Mouse (Mus musculus): ENCODE data around the gene P2rx1. TPM values are rescaled to one million over a fixed set of nuclear protein-coding genes. Genes with fewer than 3 reads are reported as not detected.
A peak's percentile ranks its signal among the peaks of the same experiment; 100 is the strongest.

P2rx1 gene
- polyA plus RNA-seq (2015; fragmentation: Nextera tagmentation; extraction: Ambion mirVana), result 3.5 and 4.2 TPM in 2 replicates

DNA sequence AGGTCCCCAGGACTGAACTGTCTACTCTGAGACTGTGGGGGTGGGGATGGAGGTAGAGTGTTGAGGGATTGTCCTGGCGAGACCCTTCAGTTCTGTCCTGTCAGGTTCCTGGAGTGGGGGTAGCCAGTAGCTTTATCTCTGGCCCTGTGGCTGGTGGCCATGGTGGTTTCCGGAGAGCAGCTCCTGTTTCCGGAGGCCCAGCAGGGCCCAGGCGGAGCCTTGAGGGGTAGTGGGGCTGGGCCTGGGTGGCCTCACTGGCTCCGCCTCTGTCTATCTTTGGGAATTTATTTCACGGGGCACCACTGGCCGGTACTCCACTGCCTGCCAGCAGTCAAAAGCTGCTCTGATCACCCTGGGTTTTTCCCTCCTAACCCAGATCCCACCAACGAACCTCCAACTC is at the start of gene P2rx1:
Gene P2rx1, plus strand, starts transcription at position 333 of the 400 bp plus-strand sequence.
- no peak within 1 kb of the TSS for H3K27ac ChIP-seq
- no peak within 1 kb of the TSS for H3K4me2 ChIP-seq
- no peak within 1 kb of the TSS for H3K4me3 ChIP-seq
- H3K36me3 ChIP-seq, result no peaks in the 10 kb centered on the region
- WGBS, result 39% methylated on average over 8 of the region's 8 CpGs
- peaks cover 6% of the 10 kb centered on the region; the same call in 1 of the 2 replicates for H3K4me1 ChIP-seq
- no peaks in the 10 kb centered on the region for H3K9me3 ChIP-seq
- H3K9ac ChIP-seq, result no peak within 1 kb of the TSS
- H3K27me3 ChIP-seq, result no peaks in the 10 kb centered on the region
- ATAC-seq (ENCODE audit: insufficient number of reproducible peaks, low FRiP score, low TSS enrichment, low read depth), result 0 out of 2 replicates have a peak, but pooled peaks have one; percentile 26

DNA sequence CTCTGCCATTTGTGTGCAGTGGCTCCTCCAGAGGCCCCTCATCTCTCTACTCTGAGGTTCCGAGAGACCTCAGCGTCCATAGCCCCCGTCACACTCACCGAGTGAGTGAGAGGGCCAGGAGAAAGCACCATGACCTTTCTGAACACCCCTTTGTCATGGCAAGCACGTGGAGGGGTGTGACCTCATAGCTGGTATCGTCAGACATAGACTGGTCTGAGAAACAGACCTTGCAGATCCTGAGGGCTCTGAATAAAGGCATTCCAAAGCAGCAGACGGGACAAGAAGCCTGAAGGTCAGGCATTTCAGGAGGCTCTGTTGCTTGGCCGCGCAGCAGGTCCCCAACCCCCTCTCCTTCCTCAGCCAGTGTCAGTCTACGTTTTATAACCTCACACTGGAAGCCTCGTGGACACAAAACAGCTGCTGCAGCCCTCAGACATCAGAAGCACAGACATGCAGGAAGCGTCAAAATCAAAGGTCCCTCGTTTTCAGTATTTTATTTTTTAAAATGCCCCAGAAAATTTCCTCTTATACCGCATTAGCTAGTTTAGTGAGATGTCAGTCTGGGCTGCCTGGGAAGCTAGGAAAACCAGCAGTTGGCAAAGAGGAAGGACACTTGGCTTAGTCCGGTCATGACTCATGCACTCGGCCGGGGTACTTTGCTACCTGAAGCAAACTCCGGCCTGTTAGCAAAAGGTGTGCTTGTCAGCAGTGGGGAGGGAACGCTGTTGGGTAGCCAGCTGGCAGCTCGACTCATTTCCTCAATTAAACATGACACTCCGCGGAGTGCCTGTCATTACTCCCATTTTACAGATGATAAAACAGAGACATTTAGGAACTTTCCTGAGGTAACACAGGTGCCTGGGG is 47.5 kb upstream of the P2rx1 start:
- H3K4me2 ChIP-seq, result no peak overlapping the region
- ATAC-seq (ENCODE audit: insufficient number of reproducible peaks, low FRiP score, low TSS enrichment, low read depth), result no peak
- WGBS, result 54% methylated on average over 22 of the region's 22 CpGs
- no peaks in the 10 kb centered on the region for H3K27me3 ChIP-seq
- no peak overlapping the region for H3K4me3 ChIP-seq
- H3K9me3 ChIP-seq, result no peaks in the 10 kb centered on the region
- no peak overlapping the region for H3K9ac ChIP-seq
- H3K4me1 ChIP-seq, result peaks cover 31% of the 10 kb centered on the region
- H3K36me3 ChIP-seq, result no peaks in the 10 kb centered on the region
- H3K27ac ChIP-seq, result no peak overlapping the region

DNA sequence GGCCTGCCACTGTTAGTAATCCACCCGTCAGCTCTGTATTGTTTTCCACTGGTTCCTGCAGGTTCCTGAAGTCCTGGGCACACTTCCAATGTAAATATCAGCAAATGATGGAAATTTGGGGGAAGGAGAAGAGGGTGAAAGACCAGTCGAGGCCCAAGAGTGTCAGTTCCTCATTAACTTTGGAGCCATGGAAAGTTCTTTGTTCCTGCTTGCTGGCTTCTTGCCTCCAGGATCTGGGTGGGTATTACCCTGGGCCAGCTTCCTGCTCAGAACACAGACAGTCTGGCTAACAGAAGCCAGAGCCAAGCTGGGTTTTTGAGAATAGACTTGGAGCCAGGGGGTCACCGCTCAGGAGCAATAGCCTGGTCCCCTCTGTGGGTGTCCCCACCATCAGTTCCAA is 46.7 kb upstream of the P2rx1 start:
- Histone ChIP-seq H3K9me3 (no peaks in the 10 kb centered on the region), H3K4me3 (no peak overlapping the region), H3K27me3 (no peaks in the 10 kb centered on the region), H3K4me2 (no peak overlapping the region), H3K27ac (peak overlapping the region; percentile 54; the same call in 1 of the 2 replicates), H3K36me3 (no peaks in the 10 kb centered on the region), H3K9ac (no peak overlapping the region), H3K4me1 (peaks cover 27% of the 10 kb centered on the region)
- no peak for ATAC-seq (ENCODE audit: insufficient number of reproducible peaks, low FRiP score, low TSS enrichment, low read depth)
- 52% methylated on average over 3 of the region's 3 CpGs for WGBS

DNA sequence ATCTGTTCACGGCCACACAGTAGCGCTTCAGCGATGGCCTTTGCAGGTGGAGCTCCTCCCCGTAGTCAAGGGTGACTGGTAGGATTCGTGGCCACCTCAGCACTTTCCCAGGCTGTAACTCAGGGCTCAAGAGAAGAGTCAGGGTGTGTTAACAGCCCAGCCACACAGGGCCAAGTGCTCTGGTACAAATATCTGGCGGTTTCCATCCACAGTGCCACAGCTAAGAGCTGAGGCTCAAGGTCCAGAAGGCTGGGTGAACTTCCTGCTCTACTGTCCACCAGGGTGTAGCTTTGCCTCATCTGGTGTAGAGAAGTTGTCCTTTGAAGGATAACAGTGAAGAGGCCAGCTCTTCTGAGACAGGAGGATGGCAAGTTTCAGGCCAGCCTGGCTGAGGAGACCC is 46.2 kb upstream of the P2rx1 start:
- no peak overlapping the region for H3K4me3 ChIP-seq
- no peak overlapping the region for H3K9ac ChIP-seq
- no peaks in the 10 kb centered on the region for H3K27me3 ChIP-seq
- H3K4me1 ChIP-seq, result peaks cover 27% of the 10 kb centered on the region
- no peak for ATAC-seq (ENCODE audit: insufficient number of reproducible peaks, low FRiP score, low TSS enrichment, low read depth)
- no peak overlapping the region for H3K4me2 ChIP-seq
- H3K27ac ChIP-seq, result peak overlapping the region; percentile 54; the same call in 1 of the 2 replicates
- no peaks in the 10 kb centered on the region for H3K36me3 ChIP-seq
- no peaks in the 10 kb centered on the region for H3K9me3 ChIP-seq
- WGBS, result 79% methylated on average over 6 of the region's 6 CpGs

DNA sequence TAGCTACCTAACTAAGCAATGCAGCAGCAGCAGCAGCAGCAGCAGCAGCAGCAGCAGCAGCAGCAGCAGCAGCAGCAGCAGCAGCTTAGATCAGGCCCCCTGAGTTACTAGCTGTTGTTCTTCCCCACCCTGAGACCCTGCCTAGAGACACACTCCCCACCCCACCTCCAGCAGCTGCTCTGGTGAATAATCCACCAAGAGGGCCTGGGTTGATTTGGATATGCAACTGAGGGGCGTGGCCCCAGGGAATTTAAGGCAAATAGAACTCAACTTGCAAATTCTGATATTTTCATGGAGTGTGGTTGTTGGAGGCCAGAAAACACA is 45.8 kb upstream of the P2rx1 start:
- no peak overlapping the region for H3K4me2 ChIP-seq
- H3K27ac ChIP-seq, result peak overlapping the region; percentile 54; the same call in 1 of the 2 replicates
- no peaks in the 10 kb centered on the region for H3K9me3 ChIP-seq
- no peak for ATAC-seq (ENCODE audit: insufficient number of reproducible peaks, low FRiP score, low TSS enrichment, low read depth)
- H3K4me3 ChIP-seq, result no peak overlapping the region
- WGBS, result 67% methylated on average over 1 of the region's 1 CpGs
- H3K27me3 ChIP-seq, result no peaks in the 10 kb centered on the region
- H3K4me1 ChIP-seq, result peaks cover 27% of the 10 kb centered on the region
- H3K36me3 ChIP-seq, result no peaks in the 10 kb centered on the region
- H3K9ac ChIP-seq, result no peak overlapping the region

DNA sequence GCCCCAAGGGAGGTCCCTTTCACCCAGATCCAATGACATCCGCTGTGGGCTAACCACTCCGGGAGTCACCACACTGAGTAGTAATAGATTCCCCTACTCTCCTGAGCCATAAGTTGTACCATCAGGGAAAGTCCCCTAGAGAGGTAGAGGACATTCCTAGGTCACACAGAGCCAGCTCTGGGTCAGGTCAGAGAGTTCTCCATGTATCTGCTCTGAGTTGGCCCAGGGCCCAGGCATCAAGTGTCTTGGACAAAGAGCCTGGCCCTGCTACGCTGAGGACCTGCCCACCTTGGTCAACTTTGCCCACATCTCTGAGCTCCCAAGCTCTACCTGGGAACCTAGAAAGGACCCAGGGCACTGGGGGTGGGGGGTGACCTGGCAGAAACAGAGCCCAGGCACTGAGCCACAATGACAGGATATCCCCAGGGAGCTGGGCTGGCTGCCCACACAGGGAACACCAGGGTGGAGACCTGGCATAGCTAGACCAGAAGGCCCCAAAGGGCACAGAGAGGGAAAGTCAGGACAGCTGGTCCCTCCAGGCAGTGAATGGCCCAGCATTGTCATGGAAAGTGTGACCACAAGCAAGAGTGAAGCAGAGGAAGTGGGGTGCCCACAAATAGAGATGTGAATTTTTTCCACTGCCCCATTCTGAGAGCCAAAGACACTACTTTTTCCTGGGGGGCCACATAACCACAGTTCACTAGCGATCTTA is 45.3 kb upstream of the P2rx1 start:
- ATAC-seq (ENCODE audit: insufficient number of reproducible peaks, low FRiP score, low TSS enrichment, low read depth), result no peak
- no peaks in the 10 kb centered on the region for H3K36me3 ChIP-seq
- WGBS, result 86% methylated on average over 4 of the region's 4 CpGs
- H3K4me1 ChIP-seq, result peaks cover 27% of the 10 kb centered on the region
- H3K4me2 ChIP-seq, result no peak overlapping the region
- H3K27ac ChIP-seq, result no peak overlapping the region
- H3K9ac ChIP-seq, result no peak overlapping the region
- no peaks in the 10 kb centered on the region for H3K27me3 ChIP-seq
- no peaks in the 10 kb centered on the region for H3K9me3 ChIP-seq
- no peak overlapping the region for H3K4me3 ChIP-seq

DNA sequence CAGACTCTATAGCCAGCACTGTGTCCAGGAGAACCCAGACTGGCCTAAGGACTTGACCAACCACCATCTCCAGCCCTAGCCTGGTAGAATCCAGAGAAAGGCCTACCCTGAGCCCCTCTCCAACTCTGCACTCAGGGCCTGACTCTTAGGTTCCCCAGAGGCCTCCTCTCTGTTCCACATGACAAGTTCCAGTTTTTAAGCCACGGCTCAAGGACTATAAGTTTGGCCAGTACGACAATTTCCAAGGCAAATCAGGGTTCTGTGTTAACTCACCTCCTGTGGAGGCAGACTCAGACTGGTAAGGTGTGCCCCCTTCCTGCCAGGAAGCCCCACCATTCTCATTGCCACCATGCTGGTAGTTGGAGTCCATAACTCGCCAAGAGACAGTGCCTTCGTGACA is 44.7 kb upstream of the P2rx1 start:
- Histone ChIP-seq H3K4me2 (no peak overlapping the region), H3K36me3 (no peaks in the 10 kb centered on the region), H3K9me3 (no peaks in the 10 kb centered on the region), H3K4me3 (no peak overlapping the region), H3K9ac (no peak overlapping the region), H3K4me1 (peaks cover 27% of the 10 kb centered on the region), H3K27me3 (peaks cover 2% of the 10 kb centered on the region), H3K27ac (no peak overlapping the region)
- WGBS, result 83% methylated on average over 4 of the region's 4 CpGs
- ATAC-seq (ENCODE audit: insufficient number of reproducible peaks, low FRiP score, low TSS enrichment, low read depth), result no peak

DNA sequence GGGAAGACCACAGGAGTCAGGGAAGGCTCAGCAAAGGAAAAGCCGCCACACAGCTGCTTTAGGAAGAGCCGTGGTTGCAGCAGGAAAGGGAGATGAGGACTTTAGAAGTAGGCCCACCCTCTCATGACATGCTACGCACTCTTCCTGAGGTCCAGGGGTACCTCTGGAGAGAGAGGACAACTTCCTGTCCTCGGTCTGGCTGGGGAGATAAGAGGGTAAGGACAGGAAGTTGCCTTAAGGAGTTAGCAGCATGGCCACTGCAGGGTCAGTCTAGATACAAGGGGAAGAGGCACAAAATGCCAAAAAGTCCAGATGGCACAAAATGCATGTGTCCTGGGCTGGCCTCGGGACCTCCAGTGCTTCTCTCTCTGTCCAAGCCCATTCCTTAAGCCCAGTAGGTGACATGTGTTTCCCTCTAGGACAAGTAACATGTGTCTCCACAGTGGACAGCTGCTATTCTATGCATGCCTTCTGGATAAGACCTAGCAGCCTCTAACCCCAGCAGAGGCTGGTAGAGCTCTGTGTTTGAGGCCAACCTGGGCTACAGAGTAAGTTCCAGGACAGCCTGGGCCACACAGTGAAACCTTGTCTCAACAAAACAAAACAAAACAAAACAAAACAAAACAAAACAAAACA is 43.4 kb upstream of the P2rx1 start:
- H3K4me3 ChIP-seq, result no peak overlapping the region
- H3K27me3 ChIP-seq, result peaks cover 15% of the 10 kb centered on the region
- H3K27ac ChIP-seq, result no peak overlapping the region
- WGBS, result 64% methylated on average over 5 of the region's 5 CpGs
- no peak for ATAC-seq (ENCODE audit: insufficient number of reproducible peaks, low FRiP score, low TSS enrichment, low read depth)
- peaks cover 29% of the 10 kb centered on the region for H3K4me1 ChIP-seq
- H3K36me3 ChIP-seq, result no peaks in the 10 kb centered on the region
- no peak overlapping the region for H3K9ac ChIP-seq
- no peak overlapping the region for H3K4me2 ChIP-seq
- no peaks in the 10 kb centered on the region for H3K9me3 ChIP-seq

DNA sequence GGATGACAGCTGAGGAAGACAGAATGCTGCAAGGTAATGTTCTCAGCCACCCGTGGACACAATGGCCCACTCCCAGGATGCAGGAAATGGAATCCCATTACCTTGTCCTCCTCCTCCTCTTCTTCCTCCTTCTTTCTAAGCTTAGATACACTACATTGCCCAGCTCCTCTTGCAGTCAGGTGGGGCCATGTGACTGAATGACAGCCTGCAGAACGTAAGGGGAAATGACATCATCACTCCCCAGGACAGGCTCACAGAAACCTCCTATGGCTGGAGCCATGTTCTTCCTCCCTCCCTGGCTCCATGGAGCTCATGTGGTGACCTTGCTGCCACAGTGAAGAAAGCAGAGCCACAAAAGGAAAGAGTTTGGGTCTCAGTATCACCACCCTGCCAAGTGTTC is 41.6 kb upstream of the P2rx1 start:
- no peak overlapping the region for H3K4me3 ChIP-seq
- H3K36me3 ChIP-seq, result no peaks in the 10 kb centered on the region
- H3K9ac ChIP-seq, result no peak overlapping the region
- ATAC-seq (ENCODE audit: insufficient number of reproducible peaks, low FRiP score, low TSS enrichment, low read depth), result no peak
- peaks cover 33% of the 10 kb centered on the region for H3K27me3 ChIP-seq
- no peak overlapping the region for H3K27ac ChIP-seq
- H3K4me1 ChIP-seq, result peaks cover 31% of the 10 kb centered on the region
- WGBS, result 45% methylated on average over 2 of the region's 2 CpGs
- no peaks in the 10 kb centered on the region for H3K9me3 ChIP-seq
- no peak overlapping the region for H3K4me2 ChIP-seq

DNA sequence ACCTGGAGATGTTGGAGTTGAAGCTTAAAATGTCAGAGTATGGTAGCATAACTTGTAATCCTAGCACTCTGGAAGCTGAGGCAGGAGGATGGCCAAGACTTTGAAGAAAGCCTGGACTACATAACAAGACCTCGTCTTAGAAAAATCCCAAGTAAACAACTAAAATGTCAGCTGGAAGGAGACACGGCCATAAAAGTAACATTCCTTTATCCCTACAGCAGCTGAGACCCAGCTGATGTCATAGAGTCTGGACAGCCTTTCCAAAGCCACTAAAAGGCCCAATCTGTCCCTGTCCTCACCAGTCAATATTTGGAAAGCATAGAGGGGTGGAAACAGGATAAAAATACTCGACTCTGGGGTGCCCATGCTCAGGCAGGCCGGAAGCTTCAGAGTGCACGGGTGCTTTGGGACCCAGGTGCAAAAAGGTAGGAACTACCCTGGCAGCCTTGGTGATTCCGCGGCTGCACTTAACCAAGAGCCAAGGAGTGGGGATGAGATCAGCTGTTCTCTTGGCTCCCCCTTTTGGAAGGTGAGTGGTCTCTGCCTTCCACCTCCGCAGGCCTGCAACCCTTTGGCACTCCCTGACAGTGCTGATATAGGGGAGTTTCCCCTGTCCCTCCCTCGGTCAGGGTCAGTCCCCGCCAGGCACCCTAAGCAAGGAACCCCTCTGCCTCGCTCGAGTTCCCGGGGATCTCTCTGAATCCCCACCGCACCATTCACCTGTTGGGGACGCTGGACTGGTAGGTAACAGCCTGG is 38.8 kb upstream of the P2rx1 start:
- 13% methylated on average over 15 of the region's 15 CpGs for whole genome bisulfite sequencing
- peak overlapping the region; percentile 38; the same call in 1 of the 2 replicates for H3K4me3 ChIP-seq
- ATAC-seq (ENCODE audit: insufficient number of reproducible peaks, low FRiP score, low TSS enrichment, low read depth), result no peak

DNA sequence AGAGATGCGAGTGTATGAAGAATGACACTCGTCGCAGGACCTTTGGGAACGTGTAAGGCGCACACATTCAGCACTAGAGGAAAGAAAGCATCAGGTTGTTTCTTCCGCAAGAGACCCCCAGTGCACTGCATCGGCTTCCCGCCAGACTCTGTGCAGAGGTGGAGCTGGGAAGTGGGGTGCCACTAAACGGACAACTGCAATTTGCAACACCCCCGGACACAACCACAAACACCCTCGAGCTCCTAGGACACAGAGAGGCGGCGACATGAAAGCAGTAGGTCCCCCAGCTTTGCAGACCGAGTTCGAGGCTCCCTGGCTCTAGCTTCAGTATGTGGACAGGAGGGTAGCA is 38.2 kb upstream of the P2rx1 start:
- 1% methylated on average over 15 of the region's 15 CpGs for WGBS
- Histone ChIP-seq H3K4me3 (peak overlapping the region; percentile 38), H3K9me3 (no peaks in the 10 kb centered on the region), H3K9ac (0 out of 2 replicates have a peak overlapping the region, but pooled peaks have one; percentile 5), H3K27me3 (peaks cover 47% of the 10 kb centered on the region), H3K36me3 (no peaks in the 10 kb centered on the region), H3K4me1 (peaks cover 21% of the 10 kb centered on the region), H3K27ac (no peak overlapping the region), H3K4me2 (peak overlapping the region; percentile 72)
- 0 out of 2 replicates have a peak, but pooled peaks have one; percentile 7 for ATAC-seq (ENCODE audit: insufficient number of reproducible peaks, low FRiP score, low TSS enrichment, low read depth)

More for the DNA sequence above, 38.8 kb upstream of the P2rx1 start:
- H3K27ac ChIP-seq, result no peak overlapping the region
- H3K9ac ChIP-seq, result no peak overlapping the region
- H3K27me3 ChIP-seq, result peaks cover 47% of the 10 kb centered on the region
- H3K4me1 ChIP-seq, result peaks cover 16% of the 10 kb centered on the region
- H3K36me3 ChIP-seq, result no peaks in the 10 kb centered on the region
- H3K4me2 ChIP-seq, result peak overlapping the region; percentile 72
- H3K9me3 ChIP-seq, result no peaks in the 10 kb centered on the region

All from limb, embryonic 15.5 days (tissue).